Mouse (Mus musculus) mouse embryonic stem cell (cell line): ENCODE results near the gene Armc7.
"Not testable (repeated sequence)": the region's sequence is repeated elsewhere in the genome, so short reads cannot be mapped to it uniquely, and the experiment has no call there.

ENCODE experiments used
- in situ Hi-C, 2 experiments: fragments of 300-500 bp; cut with MboI; formaldehyde crosslinking; loops; 1 replicate in 1 of 2; 3 replicates in 1 of 2; pipeline ENCODE4 v1.14.3; 2019 to 2020; ENCODE audit warnings: low sequenced_read_pairs in 2 of 2, low pct_unique_long_range_greater_than_20kb in 1 of 2, mixed read lengths in 1 of 2; ENCODE audit not compliant: unreplicated experiment in 1 of 2

The Armc7 gene

DNA sequence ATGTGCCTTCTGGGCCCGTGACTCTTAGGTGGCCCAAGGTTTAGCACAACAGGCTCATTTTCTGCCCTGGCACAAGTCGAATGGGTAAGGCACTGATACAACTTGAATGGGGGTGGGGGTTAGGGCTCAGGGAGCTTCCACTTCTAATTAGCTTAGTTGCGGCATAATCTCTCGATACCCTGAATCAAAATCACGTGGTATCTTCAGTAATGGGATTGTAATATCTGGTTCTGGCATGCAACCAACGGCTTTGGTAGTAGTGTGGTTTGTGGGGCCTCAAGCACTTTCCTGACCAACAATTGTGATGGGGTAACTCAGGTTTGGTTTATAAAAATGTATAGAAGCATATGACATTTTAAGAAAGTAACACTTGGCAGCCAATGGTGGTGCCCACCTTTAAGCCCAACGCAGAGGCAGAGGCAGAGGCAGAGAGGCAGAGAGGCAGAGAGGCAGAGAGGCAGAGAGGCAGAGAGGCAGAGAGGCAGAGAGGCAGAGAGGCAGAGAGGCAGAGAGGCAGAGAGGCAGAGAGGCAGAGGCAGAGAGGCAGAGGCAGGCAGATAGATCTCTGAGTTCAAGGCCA lies 23.1 kb upstream of the Armc7 start:
- in situ Hi-C loops = no loop called here

DNA sequence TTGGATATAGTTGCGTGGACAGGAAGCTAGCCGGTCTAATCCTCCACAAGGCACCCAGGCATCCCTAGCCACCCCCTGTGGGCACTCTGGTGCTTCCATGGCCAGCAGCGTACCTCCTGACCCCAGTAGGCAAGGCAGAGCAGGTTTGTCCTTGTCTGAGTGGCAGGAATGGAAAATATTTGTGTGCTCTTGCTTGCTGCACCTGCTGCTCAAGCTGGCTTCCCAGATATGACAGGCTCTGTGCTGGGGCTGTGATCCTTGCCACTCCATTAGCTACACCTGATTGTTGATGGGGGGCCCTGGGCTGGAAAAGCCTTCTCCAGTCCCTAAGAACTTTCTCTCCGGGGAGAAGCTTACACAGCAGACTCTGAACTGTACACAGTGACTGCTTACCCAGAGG lies 22.2 kb upstream of the Armc7 start:
- in situ Hi-C loops = no loop called here

DNA sequence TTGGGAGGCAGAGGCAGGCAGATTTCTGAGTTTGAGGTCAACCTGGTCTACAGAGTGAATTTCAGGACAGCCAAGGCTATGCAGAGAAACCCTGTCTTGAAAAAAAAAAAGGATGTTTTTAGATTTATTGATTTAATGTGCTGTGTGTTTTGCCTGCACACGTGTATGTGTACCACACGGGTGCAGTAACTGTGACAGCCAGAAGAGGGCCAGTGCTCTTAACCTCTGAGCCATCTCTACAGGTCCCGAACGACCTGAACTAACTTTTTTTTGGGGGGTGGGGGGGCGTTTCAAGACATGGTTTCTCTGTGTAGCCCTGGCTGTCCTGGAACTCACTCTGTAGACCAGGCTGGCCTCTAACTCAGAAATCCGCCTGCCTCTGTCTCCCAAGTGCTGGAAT lies 20.6 kb upstream of the Armc7 start:
- in situ Hi-C loops = not testable (repeated sequence)

DNA sequence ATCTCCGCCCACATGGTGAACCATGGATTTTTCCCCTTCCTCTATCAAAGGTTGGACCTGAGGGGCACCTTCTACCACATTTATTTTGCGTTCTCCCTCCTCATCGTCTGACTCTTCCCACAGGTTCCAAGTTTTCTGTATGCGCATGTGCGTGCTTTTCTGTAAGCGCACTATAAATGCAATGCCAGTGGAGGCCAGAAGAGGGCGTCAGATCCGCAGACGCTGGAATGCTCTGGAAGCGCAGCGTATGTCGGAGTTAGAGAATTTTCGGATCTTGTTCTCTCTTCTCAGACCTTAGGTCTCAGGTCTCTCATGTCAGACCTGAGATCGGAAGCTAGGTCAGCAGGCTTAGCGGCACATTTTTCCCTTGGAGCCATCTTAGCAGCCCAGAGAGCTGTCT lies 19.8 kb upstream of the Armc7 start:
- in situ Hi-C loops = no loop called here

DNA sequence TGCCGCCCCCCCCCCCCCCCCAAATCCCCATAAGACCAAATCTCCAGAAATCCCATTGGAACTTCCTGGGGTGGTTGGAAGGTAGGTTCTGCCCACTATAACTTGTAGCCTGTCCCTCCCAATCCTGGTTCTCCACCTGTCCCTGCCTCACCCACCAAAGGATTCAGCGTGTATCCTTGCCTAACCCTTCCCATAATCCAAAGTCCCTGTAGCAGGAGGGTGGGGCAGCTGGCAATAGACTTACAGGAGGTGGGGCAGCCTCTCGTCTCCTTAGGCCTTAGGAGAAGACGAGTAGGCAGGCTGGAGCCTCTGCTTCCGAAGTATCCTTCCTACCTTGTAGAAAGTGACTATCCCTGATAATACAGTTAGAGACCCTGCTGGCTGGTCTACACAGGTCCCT lies 19.3 kb upstream of the Armc7 start:
- in situ Hi-C loops = no loop called here

DNA sequence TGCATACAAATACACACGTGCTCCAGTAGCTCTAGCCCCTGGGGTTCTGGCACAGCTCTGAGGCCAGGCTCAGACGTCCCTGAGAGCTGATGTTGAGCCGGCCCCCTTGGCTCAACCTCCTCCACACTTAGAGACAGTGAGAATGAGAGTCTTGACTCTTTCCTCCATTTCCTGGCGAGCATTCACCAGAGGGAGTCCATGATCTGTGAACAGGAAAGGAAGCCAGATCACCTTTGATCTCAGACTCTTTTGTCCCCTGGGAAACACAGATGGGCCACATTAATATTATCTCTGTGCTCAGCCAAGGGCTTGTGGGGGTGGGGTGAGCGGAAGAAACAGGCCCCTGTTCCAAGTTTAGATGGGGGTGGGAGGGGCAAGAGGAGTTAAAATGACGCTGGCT lies 18.1 kb upstream of the Armc7 start:
- in situ Hi-C loops = no loop called here

DNA sequence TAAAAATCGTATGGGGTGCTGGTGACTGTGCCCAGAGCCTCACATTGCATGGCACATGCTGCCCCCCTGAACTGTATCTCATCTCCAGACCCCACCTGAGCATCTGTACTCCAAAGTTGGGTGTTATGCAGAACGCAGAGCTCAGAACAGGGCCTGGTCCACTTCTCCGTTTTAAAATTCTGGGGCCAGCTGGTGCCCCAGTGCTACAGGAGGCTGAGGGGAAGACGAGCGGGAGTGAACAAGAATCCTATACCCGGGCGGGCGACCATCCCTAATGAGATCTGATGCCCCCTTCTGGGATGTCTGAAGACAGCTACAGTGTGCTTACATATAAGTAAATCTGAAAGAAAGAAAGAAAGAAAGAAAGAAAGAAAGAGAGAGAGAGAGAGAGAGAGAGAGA lies 14.5 kb upstream of the Armc7 start:
- in situ Hi-C loops = no loop called here

DNA sequence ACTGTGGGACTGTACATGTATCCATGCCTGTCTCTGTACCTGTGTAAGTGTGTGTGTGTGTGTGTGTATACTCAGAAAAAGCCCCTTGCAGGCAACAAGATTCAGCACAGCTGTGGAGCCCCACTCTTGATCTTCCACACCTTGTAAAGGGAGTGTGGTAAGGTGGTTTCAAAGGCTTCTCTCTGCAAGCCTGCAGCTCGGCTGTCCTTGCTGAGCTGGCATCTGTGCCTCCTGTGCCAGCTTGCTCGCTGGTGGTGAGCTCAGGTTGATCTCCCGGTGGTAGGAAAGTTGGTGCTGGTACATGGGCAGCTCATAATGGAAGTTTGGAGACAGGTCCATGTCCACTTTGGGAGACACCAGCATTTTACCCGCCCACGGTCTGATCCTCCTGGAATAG lies 13.6 kb upstream of the Armc7 start:
- in situ Hi-C loops = no loop called here

DNA sequence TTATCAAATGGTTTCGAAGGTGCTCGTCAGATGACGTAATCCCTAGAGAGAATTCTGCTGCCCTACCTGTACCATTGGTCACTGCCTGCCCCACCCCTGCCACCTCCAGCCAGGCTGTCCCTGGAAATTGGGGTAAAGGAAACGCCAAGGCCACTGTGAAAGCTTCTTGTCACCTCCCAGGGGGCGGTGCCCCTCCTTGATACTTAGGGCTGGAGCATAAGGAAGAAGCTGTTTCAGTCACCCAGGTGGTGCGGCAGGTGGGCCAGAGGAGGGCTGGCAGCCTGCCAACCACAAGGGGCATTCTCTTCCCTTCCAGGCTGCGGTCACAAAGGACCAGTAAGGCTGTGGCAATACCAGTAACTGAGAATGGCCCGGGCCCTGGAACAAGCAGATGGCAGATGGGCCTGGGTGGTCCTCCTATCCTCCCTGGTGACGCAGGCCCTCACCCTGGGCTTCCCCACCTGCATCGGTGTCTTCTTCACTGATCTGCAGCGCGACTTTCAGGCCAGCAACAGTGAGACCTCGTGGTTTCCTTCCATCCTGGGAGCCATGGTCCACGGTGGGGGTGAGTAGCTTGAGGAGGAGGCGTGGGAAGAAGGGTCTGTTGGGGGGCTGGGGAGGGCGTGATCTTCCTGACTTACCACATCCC lies 13.1 kb upstream of the Armc7 start, which contains the start of gene Slc16a5:
Gene Slc16a5 (plus strand): TSS at position 232 of the 649 bp plus-strand sequence.
- in situ Hi-C loops = no loop called here

DNA sequence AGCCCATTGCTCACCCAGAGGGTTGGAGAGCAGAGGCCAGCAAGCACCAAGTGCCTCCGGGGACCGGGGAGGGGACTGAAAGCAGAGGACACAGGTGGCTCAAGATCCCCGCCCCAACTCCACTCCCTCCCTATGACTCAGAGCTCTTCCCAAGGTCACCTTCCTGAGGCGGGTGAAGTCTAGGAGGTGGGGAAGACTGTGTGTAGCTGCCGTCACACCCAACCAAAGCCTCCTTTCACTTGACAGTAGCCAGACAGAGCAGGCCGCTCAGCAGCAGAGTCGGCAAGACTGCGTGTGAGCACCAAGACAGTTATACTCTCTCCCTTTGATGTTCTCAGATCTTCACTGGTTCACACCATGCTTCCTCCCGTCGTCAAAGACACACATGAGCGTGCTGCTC lies 12.1 kb upstream of the Armc7 start:
- in situ Hi-C loops = no loop called here

DNA sequence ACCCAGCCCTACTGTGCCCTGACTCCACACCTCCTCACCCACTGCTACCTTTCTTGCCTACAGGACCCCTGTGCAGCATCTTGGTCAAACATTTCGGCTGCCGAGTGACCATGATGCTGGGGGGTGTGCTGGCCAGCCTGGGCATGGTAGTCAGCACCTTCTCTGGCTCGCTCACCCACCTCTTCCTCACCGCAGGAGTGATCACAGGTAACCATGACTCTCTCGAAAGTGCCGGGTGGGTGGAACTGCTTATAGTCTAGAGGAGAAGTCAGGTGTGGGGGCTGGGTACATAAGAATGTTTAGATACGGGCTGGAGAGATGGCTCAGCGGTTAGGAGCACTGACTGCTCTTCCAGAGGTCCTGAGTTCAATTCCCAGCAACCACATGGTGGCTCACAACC lies 10.6 kb upstream of the Armc7 start:
- in situ Hi-C loops = no loop called here

DNA sequence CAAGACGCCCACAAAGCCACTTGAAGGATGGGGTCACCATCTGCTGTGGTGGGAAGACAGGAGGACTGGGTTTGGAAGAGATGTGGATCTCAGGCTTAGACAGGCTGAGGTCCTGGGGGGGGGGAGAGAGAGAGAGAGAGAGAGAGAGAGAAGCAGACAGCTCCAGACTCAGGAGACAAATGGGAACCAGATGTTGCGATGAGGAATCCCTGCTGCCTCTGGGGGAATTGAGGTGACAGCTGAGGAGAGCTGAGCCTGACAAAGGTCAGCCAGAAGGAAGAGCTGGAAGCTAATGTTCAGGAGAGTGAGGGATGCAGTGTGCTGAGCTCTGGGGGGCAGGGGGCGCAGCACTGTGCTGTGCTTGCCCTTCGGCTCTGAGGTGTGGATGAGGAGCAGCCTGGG lies 8.2 kb upstream of the Armc7 start:
- in situ Hi-C loops = no loop called here

DNA sequence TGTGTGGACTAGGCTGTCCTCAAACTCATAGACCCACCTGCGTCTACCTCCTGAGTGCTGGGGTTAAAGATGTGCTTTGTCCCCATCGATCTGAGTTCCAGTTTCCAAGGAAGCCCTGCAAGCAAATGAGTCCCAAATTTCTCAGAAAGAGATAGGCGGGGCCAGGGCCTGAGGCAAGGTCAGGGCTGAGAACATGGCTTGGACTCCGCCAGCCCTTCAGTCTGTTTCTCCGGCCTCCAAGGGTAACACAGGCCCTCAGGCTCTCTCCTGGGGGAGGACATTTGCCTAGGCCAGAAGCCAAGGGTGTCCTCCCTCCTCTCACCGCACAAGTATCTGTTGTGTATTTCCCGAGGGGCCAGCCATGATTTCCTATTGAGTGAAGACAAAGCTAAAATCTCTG lies 3.3 kb upstream of the Armc7 start:
- in situ Hi-C loops = no loop called here

DNA sequence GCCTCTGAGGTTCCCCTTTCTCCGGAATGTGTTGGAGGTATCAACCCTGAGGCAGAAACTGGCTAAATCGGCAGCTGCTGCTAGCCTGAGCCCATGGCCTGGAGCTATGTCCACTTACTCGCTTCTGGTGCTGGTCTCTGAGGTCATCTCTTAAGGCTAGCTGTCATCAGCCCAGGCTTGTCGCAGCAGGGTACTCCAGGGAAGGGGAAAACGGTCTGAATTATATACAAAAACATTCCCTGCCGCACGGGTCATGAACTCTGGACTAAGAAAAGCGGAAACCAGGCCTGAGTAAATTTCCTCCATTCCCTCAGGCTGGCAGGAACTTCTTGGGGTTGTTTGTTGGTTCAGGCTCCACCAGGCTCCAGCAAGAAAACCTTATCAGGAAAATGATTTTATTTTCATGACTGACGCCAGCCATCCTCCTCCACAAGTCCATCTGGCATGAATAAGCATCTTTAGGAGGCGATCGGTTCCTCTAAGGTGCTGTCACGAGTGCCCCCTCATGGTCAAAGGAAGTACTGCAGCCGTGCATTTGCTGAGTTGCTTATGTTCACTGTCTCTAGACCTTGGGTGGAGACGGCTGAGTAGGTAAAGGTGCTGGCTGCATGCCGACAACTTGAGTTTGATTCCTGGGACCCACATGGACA lies 1.7 kb upstream of the Armc7 start:
- in situ Hi-C loops = no loop called here

DNA sequence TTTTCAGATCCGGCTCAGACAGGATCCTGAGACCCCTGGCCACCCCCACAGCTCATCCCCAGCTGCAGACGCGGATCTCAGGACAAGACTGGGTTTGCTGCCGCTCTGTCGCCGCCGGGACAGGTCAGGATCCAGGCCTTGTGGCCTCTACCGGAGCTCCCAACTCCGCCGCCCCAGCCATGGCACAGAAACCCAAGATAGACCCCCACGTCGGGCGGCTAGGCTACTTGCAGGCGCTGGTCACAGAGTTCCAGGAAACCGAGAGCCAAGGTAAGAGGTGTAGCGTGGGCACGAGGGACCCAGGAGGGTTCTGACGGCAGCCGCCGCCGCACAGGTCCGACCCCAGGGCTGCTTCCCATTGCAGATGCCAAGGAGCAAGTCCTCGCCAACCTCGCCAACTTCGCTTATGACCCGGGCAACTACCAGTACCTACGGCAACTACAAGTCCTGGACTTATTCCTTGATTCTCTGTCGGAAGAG lies 331 bp downstream of the Armc7 start:
- in situ Hi-C loops = no loop called here

DNA sequence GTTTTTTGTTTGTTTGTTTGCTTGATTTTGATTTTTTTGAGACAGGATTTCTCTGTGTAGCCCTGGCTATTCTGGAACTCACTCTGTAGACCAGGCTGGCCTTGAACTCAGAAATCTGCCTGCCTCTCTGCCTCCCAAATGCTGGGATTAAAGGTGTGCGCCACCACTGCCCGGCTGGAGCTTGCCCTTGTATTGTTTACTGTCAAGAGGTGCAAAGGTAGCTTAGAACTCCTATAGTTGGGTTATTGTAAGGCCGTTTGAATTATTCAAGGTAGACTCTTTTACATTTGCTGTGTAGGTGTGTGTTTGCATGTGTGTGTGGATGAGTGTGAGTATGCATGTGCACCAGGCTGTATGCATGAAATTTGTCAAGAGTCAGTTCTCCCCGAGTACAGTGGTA lies 1.2 kb downstream of the Armc7 start:
- in situ Hi-C loops = not testable (repeated sequence)

DNA sequence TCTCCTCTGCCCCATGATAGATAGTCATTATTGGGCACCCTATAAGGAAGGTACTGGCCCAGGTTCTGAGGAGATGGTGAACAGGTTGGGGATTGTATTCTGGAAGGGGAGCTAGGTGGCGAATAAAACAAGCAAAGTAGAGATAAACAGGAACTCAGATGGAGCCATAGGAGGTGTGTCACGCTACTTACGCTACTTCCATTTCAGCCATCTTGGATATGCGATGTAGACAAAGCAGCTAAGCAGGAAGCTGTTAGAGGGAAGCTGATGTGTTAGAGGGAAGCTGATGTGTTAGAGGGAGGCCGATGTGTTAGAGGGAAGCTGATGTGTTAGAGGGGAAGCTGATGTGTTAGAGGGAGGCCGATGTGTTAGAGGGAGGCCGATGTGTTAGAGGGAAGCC lies 1.9 kb downstream of the Armc7 start:
- in situ Hi-C loops = not testable (repeated sequence)

DNA sequence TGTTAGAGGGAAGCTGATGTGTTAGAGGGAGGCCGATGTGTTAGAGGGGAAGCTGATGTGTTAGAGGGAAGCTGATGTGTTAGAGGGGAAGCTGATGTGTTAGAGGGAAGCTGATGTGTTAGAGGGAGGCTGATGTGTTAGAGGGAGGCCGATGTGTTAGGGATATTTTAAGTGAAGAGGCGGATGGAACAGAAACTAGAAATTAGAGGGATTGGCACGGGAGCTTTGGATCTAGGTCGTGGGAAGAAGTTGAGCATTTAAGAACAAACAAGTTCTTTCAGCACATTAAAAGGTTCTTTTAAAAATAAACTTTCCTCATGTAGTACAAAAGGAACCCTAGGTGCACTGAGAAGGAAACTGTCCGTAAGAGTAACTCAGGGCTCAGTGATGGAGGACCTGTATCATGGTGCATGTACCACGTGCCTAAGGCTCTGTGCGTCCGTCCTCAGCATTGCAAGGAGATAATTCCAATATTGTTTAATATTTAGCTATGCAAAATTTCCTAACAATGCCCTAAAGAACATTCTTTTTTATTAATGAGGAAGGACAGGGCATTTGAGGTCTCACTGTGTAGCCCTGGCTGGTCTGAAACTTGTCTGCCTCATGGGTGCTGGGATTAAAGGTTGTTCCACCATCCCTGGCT lies 3.0 kb downstream of the Armc7 start:
- in situ Hi-C loops = no loop called here

DNA sequence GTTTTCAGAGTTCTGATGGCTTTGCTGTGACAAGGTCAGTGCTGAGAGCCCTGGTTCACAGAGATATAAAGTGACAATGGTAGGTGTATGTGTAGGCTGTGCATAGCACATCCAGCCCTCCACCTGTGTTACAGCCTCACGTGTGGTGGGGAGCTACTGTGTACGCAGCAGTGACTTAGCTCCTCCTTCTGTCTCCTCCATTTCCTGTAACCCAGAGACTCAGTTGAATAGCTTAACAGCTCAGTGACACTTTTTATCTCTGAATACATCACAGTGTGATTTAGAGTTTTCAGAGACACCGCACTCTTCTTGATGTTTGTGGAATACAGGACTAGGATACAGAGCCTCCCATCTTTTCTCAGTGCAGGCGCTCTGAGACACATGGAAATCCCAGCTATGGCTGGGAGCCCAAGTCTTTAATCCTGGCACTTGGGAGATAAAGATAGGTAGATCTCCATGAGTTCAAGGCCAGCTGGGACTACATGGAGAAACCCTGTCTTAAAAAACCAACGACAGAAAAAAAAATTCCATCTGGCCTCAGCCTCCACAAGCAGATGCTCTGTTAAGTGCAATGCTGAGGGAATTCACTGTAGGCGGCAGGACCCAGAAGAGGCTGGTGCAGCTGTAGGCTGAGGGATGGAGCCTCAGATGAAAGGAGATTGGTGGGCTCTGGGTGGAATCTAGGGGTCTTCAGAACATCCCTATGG lies 6.2 kb downstream of the Armc7 start:
- in situ Hi-C loops = no loop called here
